Mouse (Mus musculus): ENCODE data around the gene Chic2.

GRCm38 (mm10) chr5:75082439-75082838 is 37.9 kb upstream of the Chic2 start:
- TF ChIP-seq POLR2A (IDR thresholded peaks at IDR 0.05; ENCODE audit: insufficient read length, low read depth), result no peak
- no peak for TF ChIP-seq CEBPB (IDR thresholded peaks at IDR 0.05; ENCODE audit: insufficient read depth, poor library complexity, severe bottlenecking)
- no peak for TF ChIP-seq TCF12 (IDR thresholded peaks at IDR 0.05; ENCODE audit: insufficient read depth, poor library complexity, severe bottlenecking)

Data from myocyte (in vitro differentiated cells).